Mouse (Mus musculus): ENCODE measurements around the gene Gm20517. TPM values are rescaled to one million over a fixed set of nuclear protein-coding genes. Genes with fewer than 3 reads are reported as not detected.
"Not testable (repeated sequence)": the region's sequence is repeated elsewhere in the genome, so short reads cannot be mapped to it uniquely, and the experiment has no call there.

The Gm20517 gene
- total RNA-seq, 4 experiments from 2014 or later, result 0.77 to 2.8 (median 1.6) TPM

DNA sequence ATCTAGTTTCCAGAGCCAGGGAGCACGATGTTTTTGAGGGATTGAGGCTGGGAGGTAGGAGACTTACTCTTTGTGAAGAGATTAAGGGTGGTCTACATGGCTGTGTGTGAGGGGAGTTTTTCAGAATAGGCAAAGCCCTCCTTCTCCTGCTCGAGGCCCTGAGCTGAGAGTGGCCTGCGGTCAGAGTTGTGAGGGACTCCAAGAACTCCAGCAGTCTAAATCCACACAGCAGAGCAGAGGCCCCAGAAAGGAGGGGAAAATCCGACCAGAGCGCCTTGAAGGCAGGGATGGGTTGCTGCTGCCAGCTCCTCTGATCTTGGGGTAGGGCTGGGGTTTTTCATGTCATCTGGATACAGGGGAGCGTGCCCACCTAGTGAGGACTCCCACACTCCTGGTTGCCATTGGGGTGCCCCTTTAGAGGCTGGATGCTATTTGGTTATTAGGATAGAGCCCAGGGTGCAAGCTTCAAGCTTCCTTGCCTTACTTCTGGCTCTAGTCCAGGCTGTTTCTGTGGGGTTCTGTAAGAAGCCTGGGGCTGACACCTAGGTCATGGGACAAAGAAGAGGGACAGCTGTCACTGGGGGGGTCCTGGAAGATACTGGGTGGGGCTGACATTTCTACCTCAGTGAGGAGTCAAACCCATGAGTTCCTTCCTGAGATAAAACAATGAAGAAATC is 15.1 kb upstream of the Gm20517 start:
- no peak for DNase-seq (ENCODE audit: low spot score in 2 of 2)

GRCm38 (mm10) chr17:47596839-47597164 is 14.6 kb upstream of the Gm20517 start:
- DNase-seq (ENCODE audit: low spot score in 2 of 2), result no peak

DNA sequence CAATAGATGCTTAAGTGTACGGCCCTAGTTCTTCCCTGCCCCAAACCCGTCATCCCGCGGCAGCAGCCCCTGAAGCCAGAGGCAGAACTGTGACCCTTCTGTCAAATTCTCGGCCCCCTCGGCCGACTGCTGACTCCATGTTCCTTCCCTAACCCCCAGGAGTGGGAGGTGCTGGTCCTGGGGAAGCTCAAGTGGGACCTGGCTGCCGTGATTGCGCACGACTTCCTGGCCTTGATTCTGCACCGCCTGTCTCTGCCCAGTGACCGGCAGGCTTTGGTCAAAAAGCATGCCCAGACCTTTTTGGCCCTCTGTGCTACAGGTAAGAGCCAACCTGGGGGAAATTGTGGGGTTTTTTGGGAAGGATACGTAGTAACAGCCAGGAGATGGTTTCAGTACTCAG is 14.1 kb upstream of the Gm20517 start:
- no peak for DNase-seq (ENCODE audit: low spot score in 2 of 2)

- no peak for DNase-seq (ENCODE audit: low spot score in 2 of 2)
Measured at GRCm38 (mm10) chr17:47597838-47598579, 13.4 kb upstream of the Gm20517 start.

GRCm38 (mm10) chr17:47598580-47599304 is 12.6 kb upstream of the Gm20517 start:
- not testable (repeated sequence) for DNase-seq (ENCODE audit: low spot score in 2 of 2)

- DNase-seq (ENCODE audit: low spot score in 2 of 2), result no peak
Measured at GRCm38 (mm10) chr17:47599511-47600297, 11.7 kb upstream of the Gm20517 start.

DNA sequence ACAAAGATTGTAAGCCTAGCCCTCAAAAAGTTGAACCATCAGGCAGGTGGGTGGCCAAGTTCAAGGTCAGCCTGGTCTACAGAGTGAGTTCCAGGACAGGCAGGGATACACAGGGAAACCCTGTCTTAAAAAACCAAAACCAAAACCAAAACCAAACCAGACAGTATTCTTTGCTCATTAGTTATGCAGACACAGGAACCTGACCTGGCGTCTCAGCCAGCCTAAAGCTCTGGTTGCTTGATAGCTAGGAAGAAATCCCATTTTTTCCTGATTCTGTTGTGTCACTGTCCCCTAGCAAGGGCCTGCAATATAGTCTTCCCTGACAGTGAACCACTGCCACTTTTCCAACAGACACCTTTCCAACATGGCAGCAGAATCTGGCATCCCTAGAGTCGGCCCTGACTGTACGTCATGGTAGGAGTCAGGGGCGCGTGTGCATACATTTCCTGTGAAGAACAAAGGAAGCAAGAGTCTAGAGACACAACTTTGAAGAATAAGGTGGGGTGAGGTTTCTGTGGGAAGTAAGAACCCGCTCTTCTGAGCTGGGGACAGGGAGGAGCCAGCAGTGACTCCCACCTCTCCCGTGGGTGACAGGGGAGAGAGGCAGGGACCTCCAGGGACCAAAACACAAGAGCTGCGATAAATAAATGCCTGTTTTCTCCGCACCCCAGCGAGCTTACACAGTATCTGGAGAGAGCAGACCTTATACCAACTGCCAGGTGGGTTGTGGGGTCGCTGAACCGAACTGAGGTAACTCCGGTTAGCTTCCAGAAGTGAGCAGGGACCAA is 10.6 kb upstream of the Gm20517 start:
- no peak for DNase-seq (ENCODE audit: low spot score in 2 of 2)

- no peak for DNase-seq (ENCODE audit: low spot score in 2 of 2)
Measured at GRCm38 (mm10) chr17:47601389-47601755, 10.0 kb upstream of the Gm20517 start.

DNA sequence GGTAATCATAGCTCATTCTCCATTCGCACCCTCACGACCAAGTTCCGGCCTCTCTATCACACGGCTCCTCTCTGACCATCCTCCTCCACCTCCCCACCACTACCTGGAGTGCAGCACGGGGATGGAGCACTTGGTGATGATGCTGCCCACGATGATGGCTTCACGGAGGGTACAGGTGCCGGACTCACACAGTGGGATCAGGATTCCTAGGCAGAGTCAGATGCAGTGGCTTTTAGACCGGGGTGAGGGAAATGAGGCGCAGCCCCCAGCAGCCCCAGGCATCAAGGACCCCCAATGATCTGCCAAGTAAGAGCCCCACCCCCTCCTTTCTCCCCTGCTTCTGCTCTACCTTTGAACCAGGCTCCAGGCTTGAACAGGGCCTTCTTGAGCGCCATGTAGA is 9.1 kb upstream of the Gm20517 start:
- no peak for DNase-seq (ENCODE audit: low spot score in 2 of 2)

DNA sequence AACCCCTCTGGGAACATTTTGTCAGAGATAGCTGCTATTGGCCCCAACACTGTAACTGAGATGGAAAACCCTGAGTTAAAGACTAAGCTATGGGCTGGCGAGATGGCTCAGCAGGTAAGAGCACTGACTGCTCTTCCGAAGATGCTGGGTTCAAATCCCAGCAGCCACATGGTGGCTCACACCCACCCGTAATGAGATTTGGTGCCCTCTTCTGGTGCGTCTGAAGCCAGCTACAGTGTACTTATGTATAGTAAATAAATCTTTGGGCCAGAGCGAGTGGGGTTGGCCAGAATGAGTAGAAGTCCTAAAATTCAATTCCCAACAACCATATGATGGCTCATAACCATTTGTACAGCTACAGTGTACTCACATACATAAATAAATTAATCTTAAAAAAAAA is 5.2 kb upstream of the Gm20517 start:
- no peak for DNase-seq (ENCODE audit: low spot score in 2 of 2)

DNA sequence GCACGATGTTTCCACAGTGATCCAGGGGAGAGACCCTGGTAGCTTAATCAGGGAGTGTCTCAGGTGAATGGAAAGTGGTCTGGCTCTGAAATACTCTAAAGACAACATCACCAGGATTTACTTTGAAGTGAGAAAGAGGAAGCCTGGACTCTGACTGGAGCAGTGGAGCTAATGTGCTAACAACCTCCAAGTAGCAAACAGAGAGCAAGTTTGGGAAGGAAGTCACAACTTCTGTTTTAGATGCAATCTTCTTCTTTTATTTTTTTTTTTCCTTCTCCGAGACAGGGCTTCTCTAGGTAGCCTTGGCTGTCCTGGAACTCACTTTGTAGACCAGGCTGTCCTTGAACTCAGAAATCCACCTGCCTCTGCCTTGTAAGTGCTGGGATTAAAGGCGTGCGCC is 2.2 kb upstream of the Gm20517 start:
- DNase-seq (ENCODE audit: low spot score in 2 of 2), result no peak

DNA sequence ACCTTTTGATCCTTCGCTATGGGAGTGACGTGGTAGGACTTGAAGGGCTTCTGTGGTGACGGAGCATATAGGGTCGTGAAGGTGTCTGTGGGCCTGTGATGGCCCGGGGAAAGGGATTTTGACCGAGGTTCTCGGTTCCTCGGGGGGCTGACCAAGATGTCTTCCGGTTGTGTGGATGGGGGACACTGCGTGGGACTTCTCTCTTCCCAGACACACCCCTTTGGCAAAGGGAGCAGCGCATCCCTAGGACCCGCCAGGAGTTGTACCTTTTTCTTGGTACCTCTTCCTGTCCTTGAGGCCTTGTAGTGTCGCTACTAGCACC is 233 bp downstream of the Gm20517 start:
- no peak for DNase-seq (ENCODE audit: low spot score in 2 of 2)

DNA sequence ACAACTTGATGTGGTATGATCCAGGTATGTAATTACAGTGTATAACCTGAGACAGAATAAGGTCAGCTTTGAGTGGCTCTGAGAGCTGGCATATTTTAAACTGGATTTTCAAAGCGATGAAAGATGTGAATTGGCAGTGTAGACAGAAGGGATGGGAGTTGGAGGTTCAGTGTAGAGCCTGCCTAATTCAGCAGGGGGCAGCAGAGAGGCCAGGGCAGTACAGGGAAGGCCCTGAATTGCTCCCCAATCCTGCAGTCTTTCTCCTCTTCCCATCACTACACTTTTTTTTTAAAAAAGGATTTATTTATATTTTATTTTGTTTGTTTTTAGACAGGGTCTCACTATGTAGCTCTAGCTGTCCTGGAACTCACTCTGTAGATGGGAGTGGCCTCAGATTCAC is 2.6 kb downstream of the Gm20517 start:
- DNase-seq (ENCODE audit: low spot score in 2 of 2), result no peak

DNA sequence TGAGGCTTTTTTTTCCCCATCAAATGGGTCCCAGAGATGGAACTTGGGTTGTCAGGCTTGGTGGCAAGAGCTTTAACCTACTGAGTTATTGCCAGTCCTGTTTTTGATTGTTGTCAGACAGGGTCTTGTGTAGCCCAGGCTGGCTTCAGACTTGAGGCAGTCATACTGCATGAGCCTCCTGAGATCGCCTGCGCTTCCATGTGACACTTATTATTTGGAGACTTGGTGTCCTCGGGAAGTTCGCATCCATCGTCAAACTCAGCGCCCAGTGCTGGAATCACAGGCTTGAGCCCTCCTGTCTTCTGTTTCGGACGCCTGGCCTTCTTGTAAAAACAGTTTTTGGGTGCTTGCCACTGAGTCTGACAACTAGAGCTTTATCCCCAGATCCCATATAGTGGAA is 4.7 kb downstream of the Gm20517 start:
- no peak for DNase-seq (ENCODE audit: low spot score in 2 of 2)

DNA sequence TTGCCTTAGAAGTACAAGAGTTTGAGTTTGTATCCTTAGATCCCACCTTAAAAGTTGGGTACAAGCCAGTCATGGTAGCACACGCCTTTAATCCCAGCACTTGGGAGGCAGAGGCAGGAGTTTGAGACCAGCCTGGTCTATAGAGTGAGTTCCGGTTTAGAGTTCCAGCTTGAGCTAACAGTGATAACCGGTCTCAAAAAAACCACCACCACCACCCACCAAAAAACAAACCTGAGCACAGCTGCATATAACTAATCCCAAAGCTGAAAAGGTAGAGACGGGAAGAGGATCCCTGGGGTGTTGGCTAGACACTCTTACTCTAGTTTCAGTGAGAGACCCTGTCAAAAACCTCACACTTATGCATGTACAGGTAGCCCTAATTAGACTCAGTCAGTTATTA is 5.3 kb downstream of the Gm20517 start:
- DNase-seq (ENCODE audit: low spot score in 2 of 2), result no peak

DNA sequence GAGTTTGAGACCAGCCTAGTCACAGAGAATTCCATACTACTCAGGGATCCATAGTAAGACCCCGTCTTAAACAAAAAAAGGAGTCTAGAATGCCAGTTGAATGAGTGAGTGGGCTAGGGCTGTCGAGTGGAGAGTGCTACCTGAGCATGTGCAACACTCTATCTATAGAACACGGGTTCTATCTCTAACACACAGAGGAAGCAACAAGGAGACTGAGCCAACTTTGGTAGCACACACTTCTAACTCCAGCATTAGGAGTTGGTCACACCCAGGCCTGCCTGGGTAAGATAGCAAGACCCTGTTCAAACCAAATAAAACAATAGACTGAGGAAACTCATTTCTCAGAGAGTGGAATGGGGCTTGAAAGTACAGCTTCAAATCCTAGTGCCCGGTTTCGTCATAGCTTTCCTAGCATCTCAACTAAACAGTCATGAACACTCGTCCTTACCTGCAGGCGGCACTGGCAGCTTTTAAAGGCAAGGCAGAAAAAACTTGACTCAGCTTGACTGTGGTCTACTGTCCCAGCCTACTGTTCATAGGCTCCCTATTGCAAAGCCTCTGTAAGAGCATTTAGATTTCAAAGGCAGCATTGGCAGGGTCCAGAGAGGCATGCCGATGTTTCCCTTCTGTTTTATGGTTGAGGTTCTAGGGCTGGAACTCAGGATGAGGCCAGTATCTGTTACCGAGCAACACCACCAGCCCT is 6.4 kb downstream of the Gm20517 start:
- no peak for DNase-seq (ENCODE audit: low spot score in 2 of 2)

DNA sequence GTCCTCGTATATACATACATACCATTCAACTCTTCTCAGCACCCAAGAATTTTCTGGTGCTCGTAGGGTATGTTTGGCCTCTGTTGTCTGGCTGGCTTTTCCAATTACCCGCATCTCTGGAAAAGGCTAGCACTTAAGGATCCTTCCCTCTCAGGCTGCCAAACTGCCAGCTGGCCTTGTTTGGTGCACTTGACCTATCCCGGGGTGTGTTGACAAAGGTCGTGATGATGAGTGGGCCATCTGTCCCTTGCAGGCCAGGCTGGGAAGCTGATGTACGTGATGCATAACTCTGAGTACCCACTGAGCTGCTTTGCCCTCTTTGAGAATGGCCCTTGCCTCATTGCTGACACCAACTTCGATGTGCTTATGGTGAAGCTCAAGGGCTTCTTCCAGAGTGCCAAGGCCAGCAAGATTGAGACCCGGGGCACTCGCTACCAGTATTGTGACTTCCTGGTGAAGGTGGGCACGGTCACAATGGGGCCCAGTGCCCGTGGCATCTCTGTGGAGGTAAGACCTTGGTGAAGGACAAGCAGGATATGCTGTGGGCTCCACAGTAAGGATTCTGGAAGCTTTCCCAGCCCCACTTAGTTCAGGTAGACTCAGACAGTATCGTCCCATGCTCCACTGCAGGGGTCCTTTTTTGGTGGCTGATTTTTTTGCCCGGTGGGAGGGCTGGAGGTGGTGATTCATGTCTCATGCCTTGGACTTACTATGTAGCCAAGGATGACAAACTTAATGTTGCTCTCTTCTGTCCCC is 7.3 kb downstream of the Gm20517 start:
- DNase-seq (ENCODE audit: low spot score in 2 of 2), result no peak

DNA sequence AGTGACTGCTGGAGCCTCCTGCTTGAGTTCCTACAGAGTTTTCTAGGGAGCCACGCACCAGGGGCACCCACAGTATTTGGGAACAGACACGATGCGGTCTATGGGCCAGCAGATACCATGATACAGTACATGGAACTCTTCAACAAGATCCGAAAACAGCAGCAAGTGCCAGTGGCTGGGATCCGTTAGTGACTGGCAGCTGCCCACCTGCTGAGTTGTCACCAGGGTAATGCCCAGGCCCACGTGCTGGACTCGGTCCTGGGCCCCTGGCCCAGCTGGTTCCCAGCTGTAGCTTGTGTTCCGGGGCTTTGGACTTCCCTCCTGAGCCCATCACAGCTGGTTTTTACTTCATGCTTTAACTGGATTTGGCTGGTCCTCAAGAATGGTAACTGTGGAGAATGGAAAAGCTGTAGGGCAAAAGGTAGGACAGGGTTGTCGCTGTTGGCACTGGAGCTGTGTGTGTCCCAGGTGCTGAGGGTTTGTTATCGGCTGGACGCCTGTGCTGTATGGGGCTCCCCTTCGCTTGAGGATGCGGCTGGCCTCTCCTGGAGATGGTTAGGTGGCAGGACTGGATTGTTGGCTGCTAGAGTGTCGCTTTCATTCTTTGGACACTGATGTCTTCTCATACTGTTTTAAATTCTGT is 11.6 kb downstream of the Gm20517 start:
- no peak for DNase-seq (ENCODE audit: low spot score in 2 of 2)

GRCm38 (mm10) chr17:47624572-47624971 is 13.2 kb downstream of the Gm20517 start:
- DNase-seq (ENCODE audit: low spot score in 2 of 2), result not testable (repeated sequence)
